Mouse (Mus musculus) neural tube, embryonic 11.5 days (tissue): Measurements from ENCODE around the gene Ccdc194. TPM values are rescaled to one million over a fixed set of nuclear protein-coding genes. Genes with fewer than 3 reads are reported as not detected.

Source experiments
- ATAC-seq: fragments of 200-750 bp; cut with Nextera tagmentation; 2 replicates; pipeline ENCODE4 v1.8.0; 2017; ENCODE audit warnings: moderate number of reproducible peaks, mild to moderate bottlenecking, moderate TSS enrichment, moderate library complexity; ENCODE audit not compliant: insufficient read depth, low FRiP score, low TSS enrichment
- DNase-seq: peaks from one replicate; pipeline ENCODE4 v3.0.0-alpha.2; 2015; ENCODE audit warnings: low spot score
- H3K27ac ChIP-seq: fragments of 300-500 bp; sonication (generic); 2 replicates; pipeline ENCODE4 v1.5.1; 2014; ENCODE audit warnings: low read depth, mild to moderate bottlenecking, low read length
- H3K27me3 ChIP-seq: fragments of 300-500 bp; sonication (generic); 2 replicates; pipeline ENCODE4 v1.6.1; 2014; ENCODE audit warnings: mild to moderate bottlenecking, low read length, mixed read lengths; ENCODE audit not compliant: control insufficient read depth, insufficient read depth
- H3K36me3 ChIP-seq: fragments of 300-500 bp; sonication (generic); 2 replicates; pipeline ENCODE4 v1.6.1; 2014; ENCODE audit warnings: mild to moderate bottlenecking, low read length, moderate library complexity, mixed read lengths; ENCODE audit not compliant: control insufficient read depth, insufficient read depth
- H3K4me1 ChIP-seq: fragments of 300-500 bp; sonication (generic); 2 replicates; pipeline ENCODE4 v1.6.1; 2014; ENCODE audit warnings: low read length, mixed read lengths; ENCODE audit not compliant: control insufficient read depth, insufficient read depth
- H3K4me2 ChIP-seq: fragments of 300-500 bp; sonication (generic); 2 replicates; pipeline ENCODE4 v1.6.1; 2014; ENCODE audit warnings: low read depth, mild to moderate bottlenecking, moderate library complexity
- H3K4me3 ChIP-seq: fragments of 300-500 bp; sonication (generic); 2 replicates; pipeline ENCODE4 v1.5.1; 2014; ENCODE audit warnings: low read depth, low read length
- H3K9ac ChIP-seq: fragments of 300-500 bp; sonication (generic); 2 replicates; pipeline ENCODE4 v1.6.1; 2014; ENCODE audit warnings: mild to moderate bottlenecking, low read length
- H3K9me3 ChIP-seq: fragments of 300-500 bp; sonication (generic); 2 replicates; pipeline ENCODE4 v1.6.1; 2016; ENCODE audit warnings: low read length; ENCODE audit not compliant: control insufficient read depth
- WGBS: fragments of 180-500 bp; shearing (Covaris S2); extraction: QIAGEN DNeasy Blood & Tissue Kit; methylation state at CpG from one replicate; pipeline ENCODE4 v1.1.7; 2014; 5-methylcytosine and 5-hydroxymethylcytosine counted together
- polyA plus RNA-seq: library from polyadenylated mRNA; unstranded; fragments of >200 nt; fragmentation: Nextera tagmentation; extraction: Ambion mirVana; gene quantifications from 2 replicates; pipeline ENCODE4 v1.2.1, GENCODE M21; 2014

Ccdc194 gene
- polyA plus RNA-seq, 1 experiment from 2014 or later: 0.16 TPM

- Histone ChIP-seq H3K4me3 (no peak overlapping the region), H3K4me2 (no peak overlapping the region), H3K9ac (no peak overlapping the region), H3K9me3 (no peaks in the 10 kb centered on the region), H3K27me3 (peaks cover 31% of the 10 kb centered on the region), H3K4me1 (no peaks in the 10 kb centered on the region), H3K36me3 (no peaks in the 10 kb centered on the region), H3K27ac (no peak overlapping the region)
- no peak for ATAC-seq
- 69% methylated on average over 2 of the region's 2 CpGs for WGBS
- DNase-seq: no peak
These were observed 16.2 kb downstream of the Ccdc194 start for GRCm38 (mm10) chr8:71509316-71509715.

GRCm38 (mm10) chr8:71507589-71508104 is 17.9 kb downstream of the Ccdc194 start:
- no peaks in the 10 kb centered on the region for H3K36me3 ChIP-seq
- DNase-seq (peak; percentile 90), ATAC-seq (peak; percentile 45; the same call in 1 of the 2 replicates)
- peaks cover 31% of the 10 kb centered on the region for H3K27me3 ChIP-seq
- H3K9ac ChIP-seq: no peak overlapping the region
- peak overlapping the region; percentile 53 for H3K4me2 ChIP-seq
- peak overlapping the region; percentile 21 for H3K4me3 ChIP-seq
- H3K9me3 ChIP-seq: no peaks in the 10 kb centered on the region
- no peaks in the 10 kb centered on the region for H3K4me1 ChIP-seq
- under 1% methylated on average over 61 of the region's 61 CpGs for WGBS
- H3K27ac ChIP-seq: no peak overlapping the region

- Histone ChIP-seq H3K4me2 (no peak overlapping the region), H3K36me3 (no peaks in the 10 kb centered on the region), H3K9me3 (no peaks in the 10 kb centered on the region), H3K4me1 (no peaks in the 10 kb centered on the region), H3K27me3 (peaks cover 31% of the 10 kb centered on the region), H3K27ac (no peak overlapping the region), H3K4me3 (no peak overlapping the region), H3K9ac (no peak overlapping the region)
- ATAC-seq (no peak), DNase-seq (no peak)
- 86% methylated on average over 4 of the region's 4 CpGs for WGBS
These were observed 19.5 kb downstream of the Ccdc194 start for GRCm38 (mm10) chr8:71505979-71506378.

DNA sequence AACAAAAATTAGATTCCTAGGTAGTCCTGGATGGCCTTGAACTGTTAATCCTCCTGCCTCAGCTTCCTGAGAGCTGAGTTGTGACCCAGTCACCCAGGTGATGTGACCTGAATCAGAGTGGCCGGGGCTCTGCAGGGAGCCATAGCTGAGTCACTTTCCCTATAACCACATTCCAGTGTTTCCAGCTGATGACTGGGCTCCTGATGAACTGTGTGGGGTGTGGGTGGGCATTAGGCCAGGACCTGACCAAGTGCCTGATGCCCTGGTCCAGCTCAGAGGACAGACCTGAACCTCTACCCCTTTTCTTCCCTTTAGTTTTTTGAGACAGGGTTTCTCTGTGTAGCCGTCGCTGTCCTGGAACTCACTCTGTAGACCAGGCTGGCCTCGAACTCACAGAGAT is 20.2 kb downstream of the Ccdc194 start:
- H3K9ac ChIP-seq: no peak overlapping the region
- H3K27ac ChIP-seq: no peak overlapping the region
- no peaks in the 10 kb centered on the region for H3K4me1 ChIP-seq
- H3K27me3 ChIP-seq: peaks cover 31% of the 10 kb centered on the region
- no peak overlapping the region for H3K4me3 ChIP-seq
- H3K36me3 ChIP-seq: no peaks in the 10 kb centered on the region
- no peaks in the 10 kb centered on the region for H3K9me3 ChIP-seq
- ATAC-seq (no peak), DNase-seq (no peak)
- H3K4me2 ChIP-seq: no peak overlapping the region
- 95% methylated on average over 4 of the region's 4 CpGs for WGBS

DNA sequence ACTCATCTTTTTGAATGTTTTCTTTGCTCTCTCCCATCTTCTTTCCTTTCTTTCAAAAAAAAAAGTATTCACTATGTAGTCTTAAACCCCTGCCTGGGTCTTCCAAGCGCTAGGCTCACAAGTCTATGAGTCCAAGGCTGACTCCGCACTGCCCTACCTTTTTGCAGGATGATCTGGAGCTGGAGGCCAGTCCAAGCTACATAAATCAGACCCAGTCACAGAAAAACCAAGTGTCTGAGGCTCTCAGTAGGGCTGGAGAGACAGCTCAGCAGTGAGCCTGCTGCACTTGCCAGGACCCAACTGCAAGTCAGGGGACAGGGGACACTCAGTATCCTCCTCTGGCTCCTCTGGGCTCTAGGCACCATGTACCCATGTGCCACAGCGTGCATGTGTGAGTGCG is 21.2 kb downstream of the Ccdc194 start:
- Histone ChIP-seq H3K4me1 (no peaks in the 10 kb centered on the region), H3K27me3 (peaks cover 31% of the 10 kb centered on the region), H3K36me3 (no peaks in the 10 kb centered on the region), H3K4me2 (no peak overlapping the region), H3K27ac (no peak overlapping the region), H3K4me3 (no peak overlapping the region), H3K9me3 (no peaks in the 10 kb centered on the region), H3K9ac (no peak overlapping the region)
- ATAC-seq (no peak), DNase-seq (no peak)
- 92% methylated on average over 4 of the region's 4 CpGs for WGBS

- H3K36me3 ChIP-seq: no peaks in the 10 kb centered on the region
- 33% methylated on average over 16 of the region's 16 CpGs for WGBS
- H3K4me2 ChIP-seq: no peak overlapping the region
- ATAC-seq (no peak), DNase-seq (no peak)
- no peak overlapping the region for H3K9ac ChIP-seq
- no peak overlapping the region for H3K4me3 ChIP-seq
- no peaks in the 10 kb centered on the region for H3K27me3 ChIP-seq
- no peaks in the 10 kb centered on the region for H3K9me3 ChIP-seq
- no peak overlapping the region for H3K27ac ChIP-seq
- H3K4me1 ChIP-seq: peaks cover 9% of the 10 kb centered on the region
These were observed 26.5 kb downstream of the Ccdc194 start for GRCm38 (mm10) chr8:71498816-71499690.

- Histone ChIP-seq H3K9ac (peak overlapping the region; percentile 5; the same call in 1 of the 2 replicates), H3K36me3 (peaks cover 2% of the 10 kb centered on the region; the same call in 1 of the 2 replicates), H3K9me3 (no peaks in the 10 kb centered on the region), H3K4me1 (peaks cover 9% of the 10 kb centered on the region), H3K27me3 (no peaks in the 10 kb centered on the region), H3K27ac (peak overlapping the region; percentile 31; the same call in 1 of the 2 replicates), H3K4me2 (no peak overlapping the region), H3K4me3 (no peak overlapping the region)
- no peak for ATAC-seq
- no peak for DNase-seq
- 29% methylated on average over 11 of the region's 15 CpGs for WGBS
These were observed 27.5 kb downstream of the Ccdc194 start for GRCm38 (mm10) chr8:71497881-71498501.

- H3K27me3 ChIP-seq: no peaks in the 10 kb centered on the region
- H3K9ac ChIP-seq: no peak overlapping the region
- no peak for DNase-seq
- no peak overlapping the region for H3K4me2 ChIP-seq
- H3K36me3 ChIP-seq: peaks cover 3% of the 10 kb centered on the region
- ATAC-seq: no peak
- no peak overlapping the region for H3K4me3 ChIP-seq
- no peak overlapping the region for H3K27ac ChIP-seq
- 92% methylated on average over 1 of the region's 1 CpGs for WGBS
- no peaks in the 10 kb centered on the region for H3K9me3 ChIP-seq
- peaks cover 9% of the 10 kb centered on the region for H3K4me1 ChIP-seq
These were observed 28.4 kb downstream of the Ccdc194 start for GRCm38 (mm10) chr8:71497077-71497645.
